Mouse (Mus musculus) C2C12 (cell line): ENCODE data around the gene RPS10-NUDT3.

Experiments used
- CEBPB ChIP-seq: IDR thresholded peaks from one replicate; pipeline ENCODE4 v1.6.1; 2011; ENCODE audit warnings: low read depth, mild to moderate bottlenecking, control low read depth, moderate library complexity
- CTCF ChIP-seq: IDR thresholded peaks from one replicate; pipeline ENCODE4 v1.5.1; 2011; ENCODE audit not compliant: control insufficient read depth, insufficient read depth, insufficient read length
- MAX ChIP-seq: IDR thresholded peaks from one replicate; pipeline ENCODE4 v1.6.1; 2011; ENCODE audit warnings: mild to moderate bottlenecking, control low read depth
- MYOD1 ChIP-seq: IDR thresholded peaks from one replicate; pipeline ENCODE4 v1.6.1; 2011; ENCODE audit warnings: low read depth; ENCODE audit not compliant: control insufficient read depth, insufficient read length
- MYOG ChIP-seq: IDR thresholded peaks from one replicate; pipeline ENCODE4 v1.6.1; 2011; ENCODE audit not compliant: control insufficient read depth, insufficient read length; ENCODE audit errors: extremely low read depth
- USF1 ChIP-seq: IDR thresholded peaks from one replicate; pipeline ENCODE4 v1.6.1; 2011; ENCODE audit warnings: low read depth, mild to moderate bottlenecking, control low read depth, moderate library complexity

DNA sequence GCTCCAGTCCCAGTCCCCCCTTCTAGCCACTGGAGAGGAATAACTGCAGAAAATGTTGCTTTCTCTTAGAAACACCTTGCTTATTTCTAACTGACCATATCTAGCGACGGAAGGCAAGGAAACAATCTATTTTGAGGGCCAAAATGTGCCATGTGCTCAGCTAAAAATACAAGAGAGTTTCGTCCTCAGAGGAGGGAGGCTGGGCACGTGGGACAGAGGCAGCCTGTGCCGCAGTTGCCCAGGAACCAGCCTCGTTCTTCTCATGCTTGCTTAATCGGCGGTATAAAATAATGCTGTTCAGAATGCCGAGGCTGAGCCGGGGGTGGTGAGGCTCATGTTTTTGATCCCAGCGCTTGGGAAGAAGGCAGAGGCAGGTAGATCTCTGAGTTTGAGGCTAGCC is 90.5 kb downstream of the RPS10-NUDT3 start:
- TF ChIP-seq USF1: no peak
- no peak for TF ChIP-seq CTCF
- TF ChIP-seq MYOD1: no peak
- TF ChIP-seq CEBPB: no peak
- no peak for TF ChIP-seq MYOG
- no peak for TF ChIP-seq MAX
